Mouse (Mus musculus): ENCODE measurements at regions not wholly inside any gene's neighbourhood (a gene's known extent, or its start where the extent isn't known, plus 50 kb on each side); places are given as distances from the start of the nearest gene placed in this dataset.

GRCm38 (mm10) chr12:13052845-13053623, 111.3 kb upstream of the Mycn start:
- DNase-seq, result no peak
- TF ChIP-seq CTCF (IDR thresholded peaks at IDR 0.05; ENCODE audit: borderline replicate concordance, control insufficient read depth, extremely low read depth, insufficient read depth, low read length, poor library complexity) (no peak), POLR2A (IDR thresholded peaks at IDR 0.05; ENCODE audit: control insufficient read depth, extremely low read depth, insufficient read depth, low read length, poor library complexity) (no peak)
- Histone ChIP-seq H3K27me3 (ENCODE audit: control insufficient read depth, insufficient read depth, low read length) (no peaks in the 10 kb centered on the region), H3K27ac (ENCODE audit: control insufficient read depth, insufficient read depth, low read length) (no peak overlapping the region), H3K4me1 (replicated peaks; ENCODE audit: control insufficient read depth, insufficient read depth, low read length) (no peaks in the 10 kb centered on the region), H3K4me3 (ENCODE audit: control insufficient read depth, insufficient read depth, low read length) (no peak overlapping the region), H3K36me3 (ENCODE audit: control insufficient read depth, insufficient read depth, low read length) (no peaks in the 10 kb centered on the region)
- WGBS, result 59% methylated on average over 9 of the region's 9 CpGs

- Histone ChIP-seq H3K36me3 (ENCODE audit: control insufficient read depth, insufficient read depth, low read length) (no peaks in the 10 kb centered on the region), H3K27me3 (ENCODE audit: control insufficient read depth, insufficient read depth, low read length) (no peaks in the 10 kb centered on the region), H3K4me1 (replicated peaks; ENCODE audit: control insufficient read depth, insufficient read depth, low read length) (no peaks in the 10 kb centered on the region), H3K4me3 (ENCODE audit: control insufficient read depth, insufficient read depth, low read length) (no peak overlapping the region), H3K27ac (ENCODE audit: control insufficient read depth, insufficient read depth, low read length) (no peak overlapping the region)
- 53% methylated on average over 6 of the region's 6 CpGs for WGBS
- DNase-seq, result no peak
- TF ChIP-seq POLR2A (IDR thresholded peaks at IDR 0.05; ENCODE audit: control insufficient read depth, extremely low read depth, insufficient read depth, low read length, poor library complexity) (no peak), CTCF (IDR thresholded peaks at IDR 0.05; ENCODE audit: borderline replicate concordance, control insufficient read depth, extremely low read depth, insufficient read depth, low read length, poor library complexity) (no peak)
Measured at GRCm38 (mm10) chr12:13052164-13052563, 110.5 kb upstream of the Mycn start.

- H3K27me3 ChIP-seq (ENCODE audit: control insufficient read depth, insufficient read depth, low read length), result no peaks in the 10 kb centered on the region
- H3K4me1 ChIP-seq (replicated peaks; ENCODE audit: control insufficient read depth, insufficient read depth, low read length), result no peaks in the 10 kb centered on the region
- H3K27ac ChIP-seq (ENCODE audit: control insufficient read depth, insufficient read depth, low read length), result no peak overlapping the region
- no peak for DNase-seq
- H3K36me3 ChIP-seq (ENCODE audit: control insufficient read depth, insufficient read depth, low read length), result no peaks in the 10 kb centered on the region
- H3K4me3 ChIP-seq (ENCODE audit: control insufficient read depth, insufficient read depth, low read length), result no peak overlapping the region
- TF ChIP-seq CTCF (IDR thresholded peaks at IDR 0.05; ENCODE audit: borderline replicate concordance, control insufficient read depth, extremely low read depth, insufficient read depth, low read length, poor library complexity) (no peak), POLR2A (IDR thresholded peaks at IDR 0.05; ENCODE audit: control insufficient read depth, extremely low read depth, insufficient read depth, low read length, poor library complexity) (no peak)
- 10% methylated on average over 8 of the region's 8 CpGs for WGBS
Measured at GRCm38 (mm10) chr12:13049659-13050058, 107.9 kb upstream of the Mycn start.

- no peak overlapping the region for H3K27ac ChIP-seq (ENCODE audit: control insufficient read depth, insufficient read depth, low read length)
- no peaks in the 10 kb centered on the region for H3K36me3 ChIP-seq (ENCODE audit: control insufficient read depth, insufficient read depth, low read length)
- 89% methylated on average over 13 of the region's 13 CpGs for WGBS
- no peaks in the 10 kb centered on the region for H3K4me1 ChIP-seq (replicated peaks; ENCODE audit: control insufficient read depth, insufficient read depth, low read length)
- TF ChIP-seq CTCF (IDR thresholded peaks at IDR 0.05; ENCODE audit: borderline replicate concordance, control insufficient read depth, extremely low read depth, insufficient read depth, low read length, poor library complexity) (no peak), POLR2A (IDR thresholded peaks at IDR 0.05; ENCODE audit: control insufficient read depth, extremely low read depth, insufficient read depth, low read length, poor library complexity) (no peak)
- no peak for DNase-seq
- no peak overlapping the region for H3K4me3 ChIP-seq (ENCODE audit: control insufficient read depth, insufficient read depth, low read length)
- H3K27me3 ChIP-seq (ENCODE audit: control insufficient read depth, insufficient read depth, low read length), result no peaks in the 10 kb centered on the region
Measured at GRCm38 (mm10) chr12:13048168-13048727, 106.5 kb upstream of the Mycn start.

- DNase-seq, result no peak
- TF ChIP-seq CTCF (IDR thresholded peaks at IDR 0.05; ENCODE audit: borderline replicate concordance, control insufficient read depth, extremely low read depth, insufficient read depth, low read length, poor library complexity), result no peak
- TF ChIP-seq POLR2A (IDR thresholded peaks at IDR 0.05; ENCODE audit: control insufficient read depth, extremely low read depth, insufficient read depth, low read length, poor library complexity), result no peak
- Histone ChIP-seq H3K4me3 (ENCODE audit: control insufficient read depth, insufficient read depth, low read length) (no peak overlapping the region), H3K4me1 (replicated peaks; ENCODE audit: control insufficient read depth, insufficient read depth, low read length) (no peaks in the 10 kb centered on the region), H3K27ac (ENCODE audit: control insufficient read depth, insufficient read depth, low read length) (no peak overlapping the region), H3K36me3 (ENCODE audit: control insufficient read depth, insufficient read depth, low read length) (no peaks in the 10 kb centered on the region), H3K27me3 (ENCODE audit: control insufficient read depth, insufficient read depth, low read length) (no peaks in the 10 kb centered on the region)
- WGBS, result 96% methylated on average over 7 of the region's 7 CpGs
Measured at GRCm38 (mm10) chr12:13042934-13043333, 101.2 kb upstream of the Mycn start.

- WGBS, result 91% methylated on average over 5 of the region's 5 CpGs
- no peak overlapping the region for H3K27ac ChIP-seq (ENCODE audit: control insufficient read depth, insufficient read depth, low read length)
- TF ChIP-seq CTCF (IDR thresholded peaks at IDR 0.05; ENCODE audit: borderline replicate concordance, control insufficient read depth, extremely low read depth, insufficient read depth, low read length, poor library complexity), result no peak
Measured at GRCm38 (mm10) chr12:13035108-13035741, 93.5 kb upstream of the Mycn start.

More at GRCm38 (mm10) chr12:13035108-13035741, 93.5 kb upstream of the Mycn start:
- H3K4me1 ChIP-seq (replicated peaks; ENCODE audit: control insufficient read depth, insufficient read depth, low read length), result no peaks in the 10 kb centered on the region
- no peak for DNase-seq
- H3K4me3 ChIP-seq (ENCODE audit: control insufficient read depth, insufficient read depth, low read length), result no peak overlapping the region
- no peaks in the 10 kb centered on the region for H3K27me3 ChIP-seq (ENCODE audit: control insufficient read depth, insufficient read depth, low read length)
- H3K36me3 ChIP-seq (ENCODE audit: control insufficient read depth, insufficient read depth, low read length), result no peaks in the 10 kb centered on the region
